Mouse (Mus musculus) hindbrain, embryonic 11.5 days (tissue): Measurements from ENCODE around the gene Acot11. TPM values are rescaled to one million over a fixed set of nuclear protein-coding genes. Genes with fewer than 3 reads are reported as not detected.

Source experiments
- ATAC-seq: fragments of 200-750 bp; cut with Nextera tagmentation; 2 replicates; pipeline ENCODE4 v1.8.0; 2017; ENCODE audit warnings: mild to moderate bottlenecking, moderate TSS enrichment, moderate library complexity; ENCODE audit not compliant: low FRiP score
- DNase-seq: peaks from one replicate; pipeline ENCODE4 v3.0.0-alpha.2; 2015; ENCODE audit warnings: low spot score
- H3K27ac ChIP-seq: fragments of 300-500 bp; sonication (generic); 2 replicates; pipeline ENCODE4 v1.5.1; 2014; ENCODE audit warnings: mild to moderate bottlenecking, low read depth, low read length
- H3K27me3 ChIP-seq: fragments of 300-500 bp; sonication (generic); 2 replicates; pipeline ENCODE4 v1.6.1; 2014; ENCODE audit warnings: mild to moderate bottlenecking, low read length, moderate library complexity, mixed read lengths; ENCODE audit not compliant: control insufficient read depth, insufficient read depth
- H3K36me3 ChIP-seq: fragments of 300-500 bp; sonication (generic); 2 replicates; pipeline ENCODE4 v1.6.1; 2014; ENCODE audit warnings: mild to moderate bottlenecking, low read length, moderate library complexity, mixed read lengths; ENCODE audit not compliant: control insufficient read depth, insufficient read depth
- H3K4me1 ChIP-seq: fragments of 300-500 bp; sonication (generic); replicated peaks from 2 replicates; pipeline ENCODE4 v1.6.1; 2014; ENCODE audit warnings: low read length, mixed read lengths; ENCODE audit not compliant: control insufficient read depth, insufficient read depth
- H3K4me2 ChIP-seq: fragments of 300-500 bp; sonication (generic); replicated peaks from 2 replicates; pipeline ENCODE4 v1.6.1; 2014; ENCODE audit warnings: mild to moderate bottlenecking, low read depth, low read length
- H3K4me3 ChIP-seq: fragments of 300-500 bp; sonication (generic); 2 replicates; pipeline ENCODE4 v1.5.1; 2014; ENCODE audit warnings: low read depth, low read length
- H3K9ac ChIP-seq: fragments of 300-500 bp; sonication (generic); 2 replicates; pipeline ENCODE4 v1.6.1; 2014; ENCODE audit warnings: low read depth, low read length
- H3K9me3 ChIP-seq: fragments of 300-500 bp; sonication (generic); 2 replicates; pipeline ENCODE4 v1.6.1; 2016; ENCODE audit warnings: low read length; ENCODE audit not compliant: control insufficient read depth
- WGBS: fragments of 180-500 bp; shearing (Covaris S2); extraction: QIAGEN DNeasy Blood & Tissue Kit; methylation state at CpG from one replicate; pipeline ENCODE4 v1.1.7; 2014; 5-methylcytosine and 5-hydroxymethylcytosine counted together
- polyA plus RNA-seq: library from polyadenylated mRNA; unstranded; fragments of >200 nt; fragmentation: Nextera tagmentation; extraction: Ambion mirVana; gene quantifications from 2 replicates; pipeline ENCODE4 v1.2.1, GENCODE M21; 2014

Acot11 gene
- 1.4 and 1.7 TPM in 2 replicates for polyA plus RNA-seq

GRCm38 (mm10) chr4:106804910-106805274 is at the start of gene Acot11:
Acot11 (minus strand) TSS chr4:106804998.
- Histone ChIP-seq H3K27me3 (peaks cover 8% of the 10 kb centered on the region; the same call in 1 of the 2 replicates), H3K4me3 (peak within 1 kb of the TSS; percentile 1; the same call in 1 of the 2 replicates), H3K27ac (no peak within 1 kb of the TSS), H3K4me1 (peaks cover 2% of the 10 kb centered on the region; the same call in 1 of the 2 replicates), H3K36me3 (no peaks in the 10 kb centered on the region), H3K9me3 (no peaks in the 10 kb centered on the region), H3K9ac (peak within 1 kb of the TSS; percentile 32), H3K4me2 (peak within 1 kb of the TSS; percentile 29)
- DNase-seq: peak; percentile 43
- WGBS: 5% methylated on average over 23 of the region's 23 CpGs
- no peak for ATAC-seq

- ATAC-seq (no peak), DNase-seq (no peak)
- 54% methylated on average over 12 of the region's 12 CpGs for WGBS
- no peak overlapping the region for H3K4me3 ChIP-seq
- H3K9ac ChIP-seq: 0 out of 2 replicates have a peak overlapping the region, but pooled peaks have one; percentile 8
- H3K4me2 ChIP-seq: no peak overlapping the region
- H3K36me3 ChIP-seq: no peaks in the 10 kb centered on the region
- peaks cover 5% of the 10 kb centered on the region; the same call in 1 of the 2 replicates for H3K4me1 ChIP-seq
- H3K27me3 ChIP-seq: no peaks in the 10 kb centered on the region
- H3K9me3 ChIP-seq: no peaks in the 10 kb centered on the region
- H3K27ac ChIP-seq: peak overlapping the region; percentile 56; the same call in 1 of the 2 replicates
These were observed 43.7 kb upstream of the Acot11 start for GRCm38 (mm10) chr4:106848290-106849092.

GRCm38 (mm10) chr4:106847591-106848289 is 42.9 kb upstream of the Acot11 start:
- Histone ChIP-seq H3K36me3 (no peaks in the 10 kb centered on the region), H3K27me3 (no peaks in the 10 kb centered on the region), H3K27ac (peak overlapping the region; percentile 56; the same call in 1 of the 2 replicates), H3K4me3 (no peak overlapping the region), H3K4me2 (no peak overlapping the region), H3K9ac (0 out of 2 replicates have a peak overlapping the region, but pooled peaks have one; percentile 8), H3K4me1 (peaks cover 5% of the 10 kb centered on the region; the same call in 1 of the 2 replicates), H3K9me3 (no peaks in the 10 kb centered on the region)
- ATAC-seq (peak; percentile 69; the same call in 1 of the 2 replicates), DNase-seq (peak; percentile 64)
- 16% methylated on average over 9 of the region's 9 CpGs for WGBS

- no peaks in the 10 kb centered on the region for H3K9me3 ChIP-seq
- no peak overlapping the region for H3K4me3 ChIP-seq
- no peak for ATAC-seq
- no peaks in the 10 kb centered on the region for H3K36me3 ChIP-seq
- H3K4me2 ChIP-seq: no peak overlapping the region
- no peak overlapping the region for H3K9ac ChIP-seq
- H3K27me3 ChIP-seq: no peaks in the 10 kb centered on the region
- 64% methylated on average over 8 of the region's 8 CpGs for WGBS
- no peak overlapping the region for H3K27ac ChIP-seq
- H3K4me1 ChIP-seq: peaks cover 22% of the 10 kb centered on the region
- no peak for DNase-seq
These were observed 37.8 kb upstream of the Acot11 start for GRCm38 (mm10) chr4:106842561-106842960.

GRCm38 (mm10) chr4:106841856-106842255 is 37.1 kb upstream of the Acot11 start:
- no peak overlapping the region for H3K4me3 ChIP-seq
- H3K27ac ChIP-seq: no peak overlapping the region
- H3K4me2 ChIP-seq: no peak overlapping the region
- DNase-seq: no peak
- H3K9me3 ChIP-seq: no peaks in the 10 kb centered on the region
- H3K27me3 ChIP-seq: no peaks in the 10 kb centered on the region
- 53% methylated on average over 7 of the region's 7 CpGs for WGBS
- H3K36me3 ChIP-seq: no peaks in the 10 kb centered on the region
- no peak for ATAC-seq
- peaks cover 25% of the 10 kb centered on the region for H3K4me1 ChIP-seq
- no peak overlapping the region for H3K9ac ChIP-seq

- DNase-seq (no peak), ATAC-seq (no peak)
- Histone ChIP-seq H3K36me3 (no peaks in the 10 kb centered on the region), H3K9me3 (no peaks in the 10 kb centered on the region), H3K9ac (peak overlapping the region; percentile 21; the same call in 1 of the 2 replicates), H3K4me2 (no peak overlapping the region), H3K4me3 (no peak overlapping the region), H3K4me1 (peaks cover 25% of the 10 kb centered on the region), H3K27ac (peak overlapping the region; percentile 99; the same call in 1 of the 2 replicates), H3K27me3 (no peaks in the 10 kb centered on the region; the same call in 1 of the 2 replicates)
- WGBS: 22% methylated on average over 7 of the region's 7 CpGs
These were observed 36.5 kb upstream of the Acot11 start for GRCm38 (mm10) chr4:106841303-106841702.

- no peaks in the 10 kb centered on the region for H3K9me3 ChIP-seq
- H3K4me3 ChIP-seq: peak overlapping the region; percentile 52
- H3K27ac ChIP-seq: peak overlapping the region; percentile 99
- no peaks in the 10 kb centered on the region for H3K36me3 ChIP-seq
- ATAC-seq: no peak
- WGBS: 14% methylated on average over 6 of the region's 6 CpGs
- peak overlapping the region; percentile 88 for H3K4me2 ChIP-seq
- peak overlapping the region; percentile 69 for H3K9ac ChIP-seq
- peaks cover 25% of the 10 kb centered on the region for H3K4me1 ChIP-seq
- no peak for DNase-seq
- no peaks in the 10 kb centered on the region; the same call in 1 of the 2 replicates for H3K27me3 ChIP-seq
These were observed 35.9 kb upstream of the Acot11 start for GRCm38 (mm10) chr4:106840651-106841145.

- peaks cover 25% of the 10 kb centered on the region for H3K4me1 ChIP-seq
- WGBS: 1% methylated on average over 35 of the region's 51 CpGs
These were observed 35.3 kb upstream of the Acot11 start for GRCm38 (mm10) chr4:106839964-106840611.

More at GRCm38 (mm10) chr4:106839964-106840611, 35.3 kb upstream of the Acot11 start:
- DNase-seq: peak; percentile 93
- Histone ChIP-seq H3K9ac (peak overlapping the region; percentile 69), H3K4me2 (peak overlapping the region; percentile 88), H3K4me3 (peak overlapping the region; percentile 52), H3K9me3 (no peaks in the 10 kb centered on the region), H3K27ac (peak overlapping the region; percentile 99), H3K36me3 (no peaks in the 10 kb centered on the region), H3K27me3 (no peaks in the 10 kb centered on the region; the same call in 1 of the 2 replicates)
- peak; percentile 69 for ATAC-seq
